Mouse (Mus musculus) erythroblast, embryonic 14.5 days (primary cell): ENCODE data around the gene Mrps7.

Experiments used
- GATA1 ChIP-seq: IDR thresholded peaks from 2 replicates; pipeline ENCODE4 v1.6.1; 2012; ENCODE audit warnings: low read length, inconsistent platforms, mixed read lengths
- TAL1 ChIP-seq: IDR thresholded peaks from 3 replicates; pipeline ENCODE4 v1.6.1; 2012; ENCODE audit warnings: low read length, inconsistent platforms, mixed read lengths

GRCm38 (mm10) chr11:115618732-115619516 lies 15.2 kb downstream of the Mrps7 start:
- TF ChIP-seq TAL1 (no peak), GATA1 (no peak)
